Mouse (Mus musculus): Measurements from ENCODE around the gene Ecm2. TPM values are rescaled to one million over a fixed set of nuclear protein-coding genes. Genes with fewer than 3 reads are reported as not detected.

Ecm2 gene
- total RNA-seq, 2 experiments from 2014 or later = 7.7 to 9.5 TPM

- no peak for DNase-seq
- intact Hi-C loops (cut with DNase I) = no loop called here
Measured at GRCm38 (mm10) chr13:49492376-49493368, 11.9 kb upstream of the Ecm2 start, which contains the start of gene Tes3-ps. TSS of gene Tes3-ps (plus strand) at chr13:49493318.

- intact Hi-C loops (cut with DNase I) = no loop called here
- no peak for DNase-seq
Measured at GRCm38 (mm10) chr13:49505776-49506175, 1.2 kb downstream of the Ecm2 start.

GRCm38 (mm10) chr13:49507176-49507575 is 2.6 kb downstream of the Ecm2 start:
- peak in 1 of 2 experiments; percentile 9 for DNase-seq
- intact Hi-C loops (cut with DNase I) = no loop called here

GRCm38 (mm10) chr13:49518761-49519160 is 14.2 kb downstream of the Ecm2 start:
- no peak for DNase-seq
- intact Hi-C loops (cut with DNase I) = no loop called here

GRCm38 (mm10) chr13:49526235-49526634 is 21.6 kb downstream of the Ecm2 start:
- intact Hi-C loops (cut with DNase I) = no loop called here

GRCm38 (mm10) chr13:49530636-49531035 is 26.0 kb downstream of the Ecm2 start:
- no peak for DNase-seq
- intact Hi-C loops (cut with DNase I) = no loop called here

More at GRCm38 (mm10) chr13:49526235-49526634, 21.6 kb downstream of the Ecm2 start:
- no peak for DNase-seq

GRCm38 (mm10) chr13:49536946-49537345 is 32.3 kb downstream of the Ecm2 start:
- intact Hi-C loops (cut with DNase I) = no loop called here
- no peak for DNase-seq

- DNase-seq = no peak
- intact Hi-C loops (cut with DNase I) = no loop called here
Measured at GRCm38 (mm10) chr13:49538693-49539092, 34.1 kb downstream of the Ecm2 start.

- no peak for DNase-seq
- intact Hi-C loops (cut with DNase I) = no loop called here
Measured at GRCm38 (mm10) chr13:49544279-49544678, 39.7 kb downstream of the Ecm2 start, which contains the start of gene Aspn. TSS of gene Aspn (plus strand) at chr13:49544443.

GRCm38 (mm10) chr13:49545646-49546045 is 41.0 kb downstream of the Ecm2 start:
- no peak for DNase-seq
- intact Hi-C loops (cut with DNase I) = no loop called here

GRCm38 (mm10) chr13:49546517-49546916 is 41.9 kb downstream of the Ecm2 start:
- intact Hi-C loops (cut with DNase I) = no loop called here
- no peak for DNase-seq

- no peak for DNase-seq
- intact Hi-C loops (cut with DNase I) = no loop called here
Measured at GRCm38 (mm10) chr13:49547563-49548150, 43.0 kb downstream of the Ecm2 start.

- DNase-seq = no peak
- intact Hi-C loops (cut with DNase I) = no loop called here
Measured at GRCm38 (mm10) chr13:49549616-49550015, 45.0 kb downstream of the Ecm2 start.

GRCm38 (mm10) chr13:49554519-49554918 is 49.9 kb downstream of the Ecm2 start:
- intact Hi-C loops (cut with DNase I) = no loop called here
- no peak for DNase-seq

GRCm38 (mm10) chr13:49556203-49556602 is 51.6 kb downstream of the Ecm2 start:
- DNase-seq = no peak
- intact Hi-C loops (cut with DNase I) = no loop called here

GRCm38 (mm10) chr13:49556924-49557323 is 52.3 kb downstream of the Ecm2 start:
- no peak for DNase-seq
- intact Hi-C loops (cut with DNase I) = no loop called here

- peak in 1 of 2 experiments; percentile 39 for DNase-seq
- intact Hi-C loops (cut with DNase I) = no loop called here
Measured at GRCm38 (mm10) chr13:49559185-49559584, 54.6 kb downstream of the Ecm2 start.

GRCm38 (mm10) chr13:49560886-49561285 is 56.3 kb downstream of the Ecm2 start:
- no peak for DNase-seq
- intact Hi-C loops (cut with DNase I) = loop anchor here (5.0 kb wide), 1 partner anchor 114 kb away; no protein-coding TSS in a partner anchor

- intact Hi-C loops (cut with DNase I) = loop anchor here (5.0 kb wide), 1 partner anchor 117 kb away; no protein-coding TSS in a partner anchor
- DNase-seq = no peak
Measured at GRCm38 (mm10) chr13:49564347-49564746, 59.7 kb downstream of the Ecm2 start.

GRCm38 (mm10) chr13:49570371-49570770 is 65.8 kb downstream of the Ecm2 start:
- no peak for DNase-seq
- intact Hi-C loops (cut with DNase I) = no loop called here

GRCm38 (mm10) chr13:49571418-49571817 is 66.8 kb downstream of the Ecm2 start:
- intact Hi-C loops (cut with DNase I) = no loop called here
- DNase-seq = no peak

Measured in gastrocnemius, postnatal 36 days (tissue).